Mouse (Mus musculus) ES-CJ7 (cell line): Measurements from ENCODE around the gene 9530053A07Rik.
"Not testable (repeated sequence)": the region's sequence is repeated elsewhere in the genome, so short reads cannot be mapped to it uniquely, and the experiment has no call there.

Experiments
- DNase-seq: peaks from one replicate; pipeline ENCODE4 v3.0.0; 2011; ENCODE audit warnings: low read depth, low spot score

Gene 9530053A07Rik

GRCm38 (mm10) chr7:28129166-28129565 is at the start of gene 9530053A07Rik:
Gene 9530053A07Rik (plus strand): TSS chr7:28129466.
- DNase-seq, result no peak

GRCm38 (mm10) chr7:28084215-28084614 is 45.1 kb upstream of the 9530053A07Rik start:
- DNase-seq, result no peak

DNA sequence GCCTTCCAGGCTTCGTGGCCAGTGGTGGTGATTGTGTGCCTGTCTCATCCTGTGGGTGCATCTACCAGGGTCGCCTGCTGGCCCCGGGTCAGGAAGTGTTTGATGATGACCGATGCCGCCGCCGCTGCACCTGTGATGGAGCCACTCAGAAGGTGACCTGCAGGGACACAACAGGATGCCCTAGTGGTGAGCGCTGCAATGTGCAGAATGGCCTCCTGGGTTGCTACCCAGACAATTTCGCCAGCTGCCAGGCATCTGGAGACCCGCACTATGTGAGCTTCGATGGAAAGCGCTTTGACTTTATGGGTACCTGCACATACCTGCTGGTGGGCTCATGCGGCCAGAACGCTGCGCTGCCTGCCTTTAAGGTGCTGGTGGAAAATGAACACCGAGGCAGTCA is 43.0 kb upstream of the 9530053A07Rik start:
- DNase-seq, result peak; percentile 51

- DNase-seq, result no peak
These were observed 35.7 kb upstream of the 9530053A07Rik start for GRCm38 (mm10) chr7:28093541-28093940.

DNA sequence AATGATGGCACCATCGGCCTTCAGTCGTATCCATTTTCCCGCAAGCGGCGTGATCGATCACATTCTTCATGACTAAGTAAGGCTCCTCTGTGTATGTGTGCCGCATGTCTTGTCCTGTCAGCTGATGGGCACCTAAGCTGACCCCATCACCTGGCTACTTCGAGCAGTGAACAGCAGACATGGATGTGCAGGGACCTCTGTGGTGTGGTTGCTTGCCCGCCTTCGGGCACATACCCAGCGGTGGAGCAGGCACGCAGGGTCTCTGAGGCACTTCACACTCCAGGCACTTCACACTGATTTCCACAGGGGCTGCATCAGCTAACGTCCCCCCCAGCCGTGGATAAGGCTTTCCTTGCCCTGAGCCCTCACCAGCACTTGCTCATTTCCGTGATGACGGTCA is 30.2 kb upstream of the 9530053A07Rik start:
- DNase-seq, result no peak

DNA sequence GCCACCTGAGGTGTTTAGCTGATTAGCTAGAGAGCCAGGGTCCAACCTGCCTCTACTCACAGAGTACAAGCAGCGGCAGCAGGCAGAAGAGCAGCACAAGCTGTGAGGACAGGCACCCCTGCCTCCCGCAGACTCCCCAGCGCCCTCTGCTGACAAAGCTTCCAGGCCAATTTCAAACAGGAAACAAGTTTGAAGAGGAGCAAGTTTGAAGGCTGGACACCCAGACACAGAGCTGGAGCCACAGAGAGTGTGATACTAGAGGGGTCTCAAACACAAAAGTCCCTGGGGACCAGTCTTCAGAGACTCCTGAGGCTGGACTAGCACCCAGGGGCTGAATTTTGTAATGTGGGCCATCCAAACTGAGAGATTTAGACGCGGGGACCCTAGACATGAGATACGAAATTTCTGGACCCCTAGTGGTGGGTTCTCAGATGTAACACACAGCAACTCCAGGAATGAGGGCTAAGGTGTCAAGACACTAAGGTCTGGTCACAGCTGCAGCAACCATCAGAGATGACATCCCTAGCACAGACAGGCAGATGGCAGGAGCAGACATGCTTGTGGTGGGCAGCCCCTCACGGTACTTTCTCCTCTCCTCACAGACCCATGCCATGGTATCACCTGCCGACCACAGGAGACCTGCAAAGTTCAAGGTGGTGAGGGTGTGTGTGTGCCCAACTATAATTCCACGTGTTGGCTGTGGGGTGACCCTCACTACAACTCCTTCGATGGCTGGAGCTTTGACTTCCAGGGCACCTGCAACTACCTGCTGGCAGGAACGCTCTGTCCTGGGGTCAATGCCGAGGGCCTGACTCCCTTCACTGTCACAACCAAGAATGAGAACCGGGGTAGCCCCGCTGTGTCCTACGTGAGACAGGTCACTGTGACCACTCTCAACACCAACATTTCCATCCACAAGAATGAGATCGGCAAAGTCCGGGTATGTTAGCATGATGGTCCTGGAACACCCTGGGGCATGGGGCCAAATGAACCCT is 28.4 kb upstream of the 9530053A07Rik start:
- peak; percentile 84 for DNase-seq

GRCm38 (mm10) chr7:28102936-28103335 is 26.3 kb upstream of the 9530053A07Rik start:
- not testable (repeated sequence) for DNase-seq

- DNase-seq, result peak; percentile 71
These were observed 24.6 kb upstream of the 9530053A07Rik start for GRCm38 (mm10) chr7:28104670-28105069.

DNA sequence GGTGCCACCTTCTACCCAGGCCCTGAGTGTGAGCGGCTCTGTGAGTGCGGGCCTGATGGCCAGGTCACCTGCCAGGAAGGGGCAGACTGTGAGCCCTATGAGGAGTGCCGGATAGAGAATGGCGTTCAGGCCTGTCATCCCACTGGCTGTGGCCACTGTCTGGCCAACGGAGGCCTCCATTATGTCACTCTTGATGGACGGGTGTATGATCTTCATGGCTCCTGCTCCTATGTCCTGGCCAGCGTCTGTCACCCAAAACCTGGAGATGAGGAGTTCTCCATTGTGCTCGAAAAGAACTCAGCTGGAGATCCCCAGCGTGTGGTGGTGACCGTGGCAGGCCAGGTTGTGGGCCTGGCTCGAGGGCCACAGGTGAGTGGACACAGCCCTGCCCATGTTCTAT is 23.0 kb upstream of the 9530053A07Rik start:
- DNase-seq, result no peak

- no peak for DNase-seq
These were observed 14.6 kb upstream of the 9530053A07Rik start for GRCm38 (mm10) chr7:28114648-28115047.

DNA sequence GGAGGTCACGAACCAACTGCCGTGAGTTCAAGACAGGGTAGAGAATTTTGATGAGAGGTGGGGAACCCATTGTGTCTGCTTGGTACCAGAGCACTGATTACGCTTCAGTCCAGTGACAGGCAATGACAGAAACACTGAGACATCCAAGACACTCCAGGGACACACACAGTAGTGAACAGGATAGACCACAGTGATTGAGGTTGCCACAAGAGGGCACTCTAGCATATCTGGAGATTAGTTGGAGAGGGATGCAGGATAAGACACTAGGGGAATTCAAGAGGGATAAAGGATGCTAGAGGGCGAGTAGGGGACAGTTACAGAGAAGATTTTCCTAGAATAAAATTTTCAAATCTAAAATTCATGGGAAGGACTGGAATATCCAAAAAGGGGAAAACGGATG is 8.3 kb downstream of the 9530053A07Rik start:
- peak; percentile 76 for DNase-seq

DNA sequence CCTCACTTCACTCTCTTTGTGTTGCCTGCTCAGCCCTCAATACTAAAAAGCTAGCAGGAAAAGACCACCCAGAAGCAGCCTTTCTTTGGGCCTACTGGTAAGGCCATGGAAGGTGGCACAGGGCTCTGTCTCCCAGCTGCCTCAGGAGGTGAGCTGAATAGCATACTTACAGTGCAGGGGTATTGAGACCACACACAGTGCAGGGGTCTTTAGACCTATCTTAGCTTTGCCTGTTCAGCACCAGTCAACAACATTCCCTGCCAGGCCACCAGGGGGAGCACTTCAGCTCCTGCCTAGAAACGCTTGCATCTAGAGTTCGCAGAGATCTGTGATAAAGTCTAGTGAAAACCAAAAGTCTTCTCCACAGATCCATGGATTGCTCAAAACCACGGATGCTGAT is 19.0 kb downstream of the 9530053A07Rik start:
- DNase-seq, result peak; percentile 91

DNA sequence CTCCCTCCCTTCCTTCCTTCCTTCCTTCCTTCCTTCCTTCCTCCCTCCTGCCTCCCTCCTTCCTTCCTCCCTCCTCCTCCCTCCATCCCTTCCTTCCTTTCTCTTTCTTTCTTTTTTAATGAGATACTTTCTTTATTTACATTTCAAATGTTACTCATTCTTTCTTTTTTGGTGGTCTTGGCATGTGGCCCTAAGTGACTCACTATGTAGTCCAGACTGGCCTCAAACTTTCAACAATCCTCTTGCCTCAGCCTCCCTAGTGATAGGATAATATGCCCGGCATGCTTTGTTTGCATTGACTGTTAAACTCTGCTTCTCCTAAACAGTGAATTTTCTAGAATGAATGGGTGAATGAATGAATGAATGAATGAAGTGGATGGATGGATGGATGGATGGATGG is 20.6 kb downstream of the 9530053A07Rik start:
- DNase-seq, result no peak

GRCm38 (mm10) chr7:28151584-28152221 is 22.4 kb downstream of the 9530053A07Rik start:
- peak; percentile 54 for DNase-seq

GRCm38 (mm10) chr7:28153595-28153994 is 24.3 kb downstream of the 9530053A07Rik start:
- not testable (repeated sequence) for DNase-seq

DNA sequence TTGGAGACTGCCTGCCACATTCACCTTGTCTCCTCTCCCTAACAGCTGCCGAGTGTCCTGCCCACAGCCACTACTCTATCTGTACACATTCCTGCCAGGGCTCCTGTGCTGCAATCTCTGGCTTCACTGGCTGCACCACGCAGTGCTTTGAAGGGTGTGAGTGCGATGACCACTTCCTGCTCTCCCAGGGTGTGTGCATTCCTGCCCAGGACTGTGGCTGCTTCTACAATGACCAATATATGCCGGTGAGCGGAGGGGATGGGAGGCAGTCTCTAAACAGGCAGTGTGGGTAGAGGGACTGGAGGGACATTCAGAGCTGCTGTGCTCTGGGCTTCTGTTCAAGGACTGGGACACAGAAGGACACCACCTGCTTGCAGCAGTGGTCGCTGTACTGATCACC is 30.0 kb downstream of the 9530053A07Rik start:
- no peak for DNase-seq

DNA sequence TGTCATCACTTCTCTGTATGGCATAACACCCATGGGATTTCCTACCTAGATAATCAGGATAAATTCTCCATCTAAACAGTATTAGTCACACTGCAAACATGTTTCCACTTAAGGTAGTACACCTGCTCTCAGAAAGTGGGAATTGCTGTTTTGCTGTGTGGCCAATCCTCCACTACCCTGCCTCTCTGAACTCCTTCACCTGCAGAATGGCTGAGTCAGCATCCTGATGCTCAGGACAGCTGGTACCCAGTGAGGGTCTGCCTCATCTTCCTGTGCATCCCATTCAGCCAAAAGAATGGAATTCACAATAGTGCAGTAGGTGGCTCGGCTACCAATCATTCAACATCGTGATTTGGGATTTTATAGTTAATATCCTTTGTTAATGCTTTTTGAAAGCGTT is 30.6 kb downstream of the 9530053A07Rik start:
- DNase-seq, result no peak

- no peak for DNase-seq
These were observed 32.0 kb downstream of the 9530053A07Rik start for GRCm38 (mm10) chr7:28161163-28161749.

GRCm38 (mm10) chr7:28165406-28165805 is 36.1 kb downstream of the 9530053A07Rik start:
- peak; percentile 63 for DNase-seq

- peak; percentile 87 for DNase-seq
These were observed 39.3 kb downstream of the 9530053A07Rik start for GRCm38 (mm10) chr7:28168320-28169115.
